Mouse (Mus musculus): ENCODE data around the gene Ggct. TPM values are rescaled to one million over a fixed set of nuclear protein-coding genes. Genes with fewer than 3 reads are reported as not detected.
"Not testable (repeated sequence)": the region's sequence is repeated elsewhere in the genome, so short reads cannot be mapped to it uniquely, and the experiment has no call there.

Ggct gene
- total RNA-seq, 2 experiments from 2014 or later, result 8.3 to 9.2 TPM

DNA sequence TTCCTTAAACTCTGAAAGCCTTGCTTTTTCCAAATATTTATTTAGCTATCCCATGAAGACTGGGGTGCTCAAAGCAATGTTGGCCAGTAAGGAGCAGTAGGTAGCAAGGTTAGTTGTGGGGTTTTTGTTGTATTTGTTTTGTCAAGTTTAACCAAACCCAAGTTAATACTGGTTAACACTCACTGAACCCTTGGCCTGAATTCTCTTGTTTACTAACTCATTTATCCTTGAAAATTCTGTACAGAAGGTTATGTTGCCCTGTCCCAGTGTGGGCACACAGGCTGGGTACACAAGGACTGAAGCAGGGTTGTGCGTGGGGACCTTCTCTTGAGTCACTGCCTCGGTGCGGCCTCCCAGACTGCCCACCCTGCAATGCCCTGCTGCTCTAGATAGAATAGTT, 3.6 kb upstream of the Ggct start:
- DNase-seq, result no peak

GRCm38 (mm10) chr6:54992141-54992540, 609 bp downstream of the Ggct start:
- no peak for DNase-seq

GRCm38 (mm10) chr6:54991189-54991588, 1.6 kb downstream of the Ggct start:
- DNase-seq, result no peak

- DNase-seq, result no peak
These were observed 4.6 kb downstream of the Ggct start for GRCm38 (mm10) chr6:54988141-54988540.

DNA sequence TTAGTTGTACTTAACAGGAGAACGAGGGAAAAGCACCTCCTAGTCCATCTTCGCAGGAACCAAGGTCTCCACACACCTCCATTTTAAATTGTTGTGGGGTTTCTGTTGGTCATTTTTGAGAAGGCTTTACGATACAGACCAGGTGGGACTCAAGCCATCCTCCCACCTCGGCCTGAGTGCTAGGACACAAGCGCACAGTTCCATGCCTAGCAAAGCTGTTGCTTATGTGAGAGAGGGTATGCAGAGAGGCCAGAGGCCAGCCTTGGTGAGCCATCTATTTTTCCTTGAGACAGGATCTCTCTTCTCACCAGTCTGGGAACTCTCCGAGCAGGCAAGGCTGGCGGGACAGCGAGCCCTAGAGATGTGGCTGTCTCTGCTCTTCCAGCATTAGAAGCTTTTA, 8.7 kb downstream of the Ggct start:
- DNase-seq, result no peak

DNA sequence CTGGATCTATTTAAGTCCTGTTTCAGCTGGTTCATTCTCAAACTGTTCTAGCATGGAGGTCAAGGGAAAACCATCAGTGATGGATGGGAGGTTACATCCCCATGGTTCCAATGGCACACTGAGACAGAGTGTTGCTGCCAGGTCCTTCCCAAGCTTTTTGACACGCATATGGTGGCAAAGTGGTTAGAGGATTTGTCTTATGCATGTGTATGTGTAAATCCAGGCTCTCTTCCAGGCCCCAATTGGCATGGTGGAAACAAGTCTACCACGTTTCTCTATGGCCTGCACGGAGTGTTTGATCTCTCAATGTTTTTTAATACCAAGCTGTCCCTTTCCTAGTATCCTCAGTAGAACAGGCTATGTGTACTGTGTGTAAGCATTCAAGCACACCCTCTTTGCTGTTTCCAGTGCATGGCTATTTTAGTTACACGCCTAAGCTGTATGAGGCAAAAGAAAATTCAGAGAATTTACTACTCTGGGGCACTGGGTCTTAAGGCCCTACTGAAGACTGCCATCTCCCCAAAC, 9.2 kb downstream of the Ggct start:
- no peak for DNase-seq

GRCm38 (mm10) chr6:54979426-54979825, 13.3 kb downstream of the Ggct start:
- no peak for DNase-seq

DNA sequence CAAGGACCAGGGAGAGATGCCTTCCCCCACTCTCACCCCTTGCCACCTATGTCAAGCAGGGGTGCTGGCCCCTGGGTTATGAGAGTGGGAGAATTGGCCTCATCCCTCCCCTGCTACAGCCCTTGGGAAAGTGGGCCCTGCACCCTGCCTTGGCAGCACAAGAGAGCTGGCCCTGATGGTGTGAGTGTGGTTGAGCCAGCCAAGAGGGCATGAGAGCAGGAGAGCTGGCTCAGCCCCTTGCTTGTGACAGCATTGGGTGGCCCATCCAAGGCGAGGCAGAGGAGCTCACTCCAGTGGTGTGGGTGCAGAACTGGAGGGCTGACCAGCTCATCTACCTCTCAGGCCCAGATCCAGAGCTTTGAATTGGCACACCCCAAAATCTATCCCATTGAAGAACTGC, 17.1 kb downstream of the Ggct start:
- DNase-seq, result no peak

- peak; percentile 53 for DNase-seq
These were observed 18.2 kb downstream of the Ggct start for GRCm38 (mm10) chr6:54974501-54974900.

DNA sequence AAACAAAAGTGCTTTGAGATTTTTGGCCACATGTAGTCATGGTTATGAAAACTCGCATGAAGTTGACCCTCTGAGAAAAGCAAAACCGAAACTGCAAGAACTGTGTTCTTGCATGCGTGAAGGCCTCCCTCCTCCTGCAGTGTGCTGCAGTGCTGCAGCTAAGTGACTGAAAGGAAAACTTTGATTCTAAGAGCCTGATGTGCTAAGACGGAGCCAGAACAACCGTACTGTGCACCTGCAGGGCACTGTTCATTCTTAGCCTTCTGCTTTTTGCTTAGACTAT, 19.9 kb downstream of the Ggct start:
- DNase-seq, result peak; percentile 18

- peak; percentile 88 for DNase-seq
These were observed 20.4 kb downstream of the Ggct start, which contains the start of gene Nod1 for GRCm38 (mm10) chr6:54972111-54972928. Gene Nod1 (minus strand): TSS chr6:54972612.

DNA sequence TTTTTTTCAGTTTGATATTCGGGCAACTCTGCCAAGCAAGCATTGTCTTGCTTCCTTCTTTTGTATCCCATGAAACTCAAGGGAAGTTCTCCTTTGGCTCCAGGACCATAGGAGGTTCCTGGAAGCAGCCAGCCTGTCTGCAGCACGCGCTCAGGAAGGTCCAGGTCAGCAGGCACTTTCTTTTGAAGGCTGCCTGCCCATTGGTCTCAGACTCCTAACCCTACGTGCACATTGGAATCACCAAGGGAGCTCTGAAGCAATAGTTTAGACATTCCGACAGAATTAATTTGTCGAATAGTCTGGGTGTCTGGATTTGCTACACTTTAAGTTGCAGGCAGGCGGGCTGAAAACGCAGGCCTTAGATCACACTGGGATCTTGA, 21.0 kb downstream of the Ggct start:
- DNase-seq, result peak; percentile 57

- DNase-seq, result no peak
These were observed 22.2 kb downstream of the Ggct start for GRCm38 (mm10) chr6:54970506-54970905.

GRCm38 (mm10) chr6:54969801-54970200, 22.9 kb downstream of the Ggct start:
- DNase-seq, result peak; percentile 30

- DNase-seq, result no peak
These were observed 25.2 kb downstream of the Ggct start for GRCm38 (mm10) chr6:54967591-54967990.

DNA sequence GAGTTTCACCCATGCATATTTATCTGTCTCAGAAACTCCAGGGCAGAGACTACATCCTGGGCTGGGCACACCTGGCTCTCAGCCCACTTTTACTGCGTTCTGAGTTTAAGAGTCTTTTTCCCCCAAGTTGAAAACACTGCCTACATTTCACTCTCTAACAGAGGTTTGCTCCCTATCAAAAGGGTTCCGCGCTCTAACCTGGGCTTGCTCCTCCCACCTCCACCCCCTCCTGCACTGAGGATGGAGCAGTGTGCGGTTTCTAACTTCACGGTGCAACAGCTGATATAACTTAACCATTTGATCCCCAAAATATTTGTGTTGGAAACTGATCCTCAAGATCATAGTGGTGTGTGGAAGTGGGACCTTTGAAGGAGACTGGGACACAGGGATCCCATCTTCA, 27.5 kb downstream of the Ggct start:
- no peak for DNase-seq

DNA sequence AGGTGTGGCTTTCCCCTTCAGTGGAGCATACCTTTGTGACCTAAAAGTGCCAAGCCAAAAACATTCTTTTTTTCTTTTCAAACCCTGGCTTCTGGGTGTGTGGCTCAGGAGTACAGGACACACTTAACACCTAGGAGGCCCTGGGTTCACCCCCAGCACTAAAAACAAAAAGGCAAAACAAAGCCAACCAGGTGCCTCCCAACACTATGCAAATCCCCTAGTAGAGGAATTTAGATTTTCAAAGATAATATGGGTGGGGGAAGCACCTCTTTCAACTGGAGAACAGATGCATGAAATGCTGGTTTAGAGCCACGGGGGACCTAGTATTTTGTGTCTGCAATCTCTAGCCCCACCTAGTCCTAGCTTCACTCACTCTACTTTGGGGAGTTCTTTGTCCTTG, 28.0 kb downstream of the Ggct start:
- DNase-seq, result no peak

- DNase-seq, result no peak
These were observed 29.2 kb downstream of the Ggct start for GRCm38 (mm10) chr6:54963599-54963998.

DNA sequence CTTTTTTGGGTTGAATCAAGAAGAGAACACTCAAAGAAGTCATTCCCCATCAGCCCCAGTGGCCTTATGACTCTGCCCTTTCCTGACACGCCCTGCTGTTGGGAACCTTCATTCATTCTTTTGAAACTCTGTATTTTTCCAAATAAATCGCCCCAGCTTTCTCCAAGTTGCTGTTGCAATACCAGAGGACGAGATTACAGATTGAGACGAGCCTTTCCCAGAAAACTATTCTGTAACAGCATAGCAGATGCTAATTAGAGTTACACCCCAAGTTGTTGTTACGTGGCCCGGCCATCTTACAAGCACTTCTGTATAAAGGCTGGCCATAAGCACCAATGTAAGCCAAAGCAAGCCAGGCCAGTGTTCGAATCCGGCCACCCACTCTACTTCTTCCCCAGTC, 35.1 kb downstream of the Ggct start:
- no peak for DNase-seq

DNA sequence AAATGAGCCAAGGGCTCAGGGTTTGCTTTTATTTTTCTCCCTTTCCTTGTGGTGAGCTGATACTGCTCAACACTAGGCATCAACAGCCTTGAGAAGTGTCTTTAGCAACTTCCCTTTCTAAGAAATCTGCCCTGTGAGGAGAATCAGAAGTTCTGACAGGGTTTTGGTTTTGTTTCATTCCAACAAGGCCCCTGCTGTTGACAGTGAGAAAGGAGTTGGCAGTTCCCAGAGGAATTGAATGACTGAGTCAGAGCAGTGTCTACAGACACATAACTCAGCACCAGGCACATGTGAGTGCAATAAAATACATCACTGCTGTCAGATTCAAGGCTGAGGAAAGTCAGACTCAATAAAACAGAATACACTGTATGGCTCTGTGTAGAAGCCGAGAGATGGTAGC, 36.3 kb downstream of the Ggct start:
- peak; percentile 45 for DNase-seq

- DNase-seq, result no peak
These were observed 36.8 kb downstream of the Ggct start for GRCm38 (mm10) chr6:54955949-54956348.

GRCm38 (mm10) chr6:54954659-54955414, 37.9 kb downstream of the Ggct start:
- peak; percentile 50 for DNase-seq

DNA sequence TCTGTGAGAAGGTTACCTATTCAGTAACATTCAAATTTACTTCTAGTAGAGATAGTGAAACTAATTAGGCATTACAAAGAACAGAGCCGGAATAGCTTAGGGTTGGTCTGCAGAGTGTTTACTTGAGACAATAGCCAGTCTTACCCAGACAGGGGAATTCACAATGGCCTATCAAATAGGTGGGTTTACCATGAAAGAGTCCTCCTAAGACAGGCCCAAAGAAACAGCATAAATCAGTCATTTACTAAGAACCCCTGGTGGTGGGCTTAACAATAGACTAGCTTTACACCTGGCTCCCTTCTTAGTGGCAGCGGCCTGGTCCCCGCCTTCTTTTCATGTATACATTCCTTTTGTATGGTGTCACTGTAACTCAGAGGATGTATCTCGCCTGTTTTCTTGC, 39.4 kb downstream of the Ggct start:
- DNase-seq, result not testable (repeated sequence)

DNA sequence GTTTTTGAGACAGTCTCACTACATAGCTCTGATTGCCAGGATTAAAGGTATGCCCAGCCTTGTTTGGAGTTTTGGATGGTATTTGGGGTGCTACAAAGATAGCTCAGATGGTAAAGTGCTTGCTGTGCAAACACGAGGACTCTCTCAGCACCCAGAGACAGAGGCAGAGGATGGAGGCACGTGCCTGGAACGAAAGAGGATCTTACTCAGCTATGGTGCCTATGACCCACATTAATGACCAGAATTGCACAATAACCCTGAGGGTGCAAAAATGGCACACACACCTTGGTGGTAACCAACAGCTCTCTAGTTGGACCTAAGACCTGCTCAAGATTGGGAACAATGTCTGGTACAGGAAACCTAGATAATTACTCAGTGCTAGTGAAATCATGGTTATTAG, 40.2 kb downstream of the Ggct start:
- DNase-seq, result no peak

All from adrenal gland, postnatal 10 days (tissue).